Mouse (Mus musculus): ENCODE data around the gene Syt16. TPM values are rescaled to one million over a fixed set of nuclear protein-coding genes. Genes with fewer than 3 reads are reported as not detected.
A peak's percentile ranks its signal among the peaks of the same experiment; 100 is the strongest.

The Syt16 gene
- polyA plus RNA-seq, 1 experiment from 2014 or later = 50.9 TPM

DNA sequence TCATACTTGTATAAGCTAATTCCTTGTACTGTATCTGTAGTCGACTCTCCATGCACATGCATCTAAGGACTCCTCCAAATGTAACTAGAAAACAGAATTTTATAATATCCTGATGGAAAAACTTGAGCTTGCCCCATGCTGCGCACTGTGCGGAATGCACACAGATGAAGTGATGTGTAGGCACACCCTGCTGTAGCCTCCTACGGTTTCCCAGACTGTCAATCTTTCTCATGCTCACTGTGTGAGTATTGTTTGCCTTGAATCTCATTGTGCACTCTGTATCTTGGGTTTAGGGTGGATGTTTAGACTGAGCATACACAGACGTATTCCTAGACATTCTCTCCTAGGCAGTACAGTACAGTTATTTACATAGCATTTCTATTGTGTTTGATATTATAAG, 203.9 kb downstream of the Syt16 start:
- Histone ChIP-seq H3K4me2 (no peak overlapping the region), H3K36me3 (no peaks in the 10 kb centered on the region), H3K27me3 (no peaks in the 10 kb centered on the region), H3K9ac (no peak overlapping the region), H3K27ac (no peak overlapping the region), H3K4me3 (no peak overlapping the region), H3K4me1 (replicated peaks) (peaks cover 17% of the 10 kb centered on the region), H3K9me3 (no peaks in the 10 kb centered on the region)
- ATAC-seq (ENCODE audit: low FRiP score) = no peak
- 72% methylated on average over 5 of the region's 5 CpGs for WGBS

DNA sequence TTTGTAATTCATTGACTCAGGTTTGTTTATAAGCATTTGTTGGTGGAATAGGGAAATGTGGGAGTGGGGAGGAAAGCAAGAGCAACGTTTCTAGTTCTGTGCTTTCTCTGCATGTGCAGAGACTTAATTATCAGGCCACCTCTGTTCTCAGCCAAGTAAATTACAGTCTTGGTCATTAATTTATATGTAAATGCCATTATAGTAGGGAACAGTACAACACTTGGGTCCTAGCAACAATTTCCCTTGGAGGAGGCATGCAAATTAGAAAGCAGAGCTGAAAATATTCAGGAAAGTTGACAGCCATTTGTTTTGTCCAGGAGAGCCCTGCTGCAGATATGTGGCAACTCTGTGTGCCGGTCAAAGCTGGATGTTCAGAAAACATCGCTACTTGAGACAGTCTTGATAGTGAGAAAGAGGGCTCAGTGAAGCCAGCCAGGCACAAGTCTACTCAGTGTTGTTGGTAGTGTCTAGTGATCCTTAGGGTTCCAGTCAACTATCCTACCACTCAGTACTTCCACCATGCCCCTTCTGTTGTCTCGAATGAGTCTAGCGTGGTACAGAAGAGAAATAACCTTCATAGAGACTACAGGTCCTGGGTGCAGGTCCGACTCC, 205.1 kb downstream of the Syt16 start:
- H3K4me2 ChIP-seq = no peak overlapping the region
- H3K27ac ChIP-seq = peak overlapping the region; percentile 69; the same call in 1 of the 2 replicates

DNA sequence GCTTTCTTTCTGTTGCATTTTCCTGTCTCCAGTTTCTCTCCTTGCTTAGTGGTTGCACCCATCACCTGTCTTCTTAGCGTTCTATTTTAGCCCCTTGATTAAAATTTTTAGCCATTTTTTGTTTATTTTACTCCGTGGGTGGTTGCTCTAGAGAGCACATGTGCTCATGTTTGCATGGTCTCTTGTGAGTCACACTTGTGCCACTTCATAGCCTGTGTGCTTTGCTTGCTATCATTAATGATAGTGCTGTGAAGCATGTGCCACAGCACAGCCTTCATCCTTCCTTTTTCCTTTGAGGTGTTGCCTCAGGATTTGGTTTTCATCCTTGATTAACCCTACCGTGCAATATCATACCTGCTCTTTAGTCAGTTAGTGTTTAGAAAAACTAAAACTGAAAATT, 214.7 kb downstream of the Syt16 start:
- H3K4me1 ChIP-seq (replicated peaks) = no peaks in the 10 kb centered on the region
- H3K27ac ChIP-seq = no peak overlapping the region
- no peaks in the 10 kb centered on the region for H3K36me3 ChIP-seq
- no peak overlapping the region for H3K4me3 ChIP-seq
- no peak overlapping the region for H3K4me2 ChIP-seq
- 83% methylated on average over 3 of the region's 3 CpGs for WGBS
- no peak overlapping the region for H3K9ac ChIP-seq
- H3K9me3 ChIP-seq = no peaks in the 10 kb centered on the region
- no peak for ATAC-seq (ENCODE audit: low FRiP score)
- no peaks in the 10 kb centered on the region for H3K27me3 ChIP-seq

More for the DNA sequence above, 205.1 kb downstream of the Syt16 start:
- ATAC-seq (ENCODE audit: low FRiP score) = peak; percentile 24; the same call in 1 of the 2 replicates
- WGBS = 68% methylated on average over 6 of the region's 6 CpGs
- no peak overlapping the region for H3K4me3 ChIP-seq
- no peak overlapping the region for H3K9ac ChIP-seq
- peaks cover 17% of the 10 kb centered on the region for H3K4me1 ChIP-seq (replicated peaks)
- H3K27me3 ChIP-seq = no peaks in the 10 kb centered on the region
- H3K9me3 ChIP-seq = no peaks in the 10 kb centered on the region
- no peaks in the 10 kb centered on the region for H3K36me3 ChIP-seq

DNA sequence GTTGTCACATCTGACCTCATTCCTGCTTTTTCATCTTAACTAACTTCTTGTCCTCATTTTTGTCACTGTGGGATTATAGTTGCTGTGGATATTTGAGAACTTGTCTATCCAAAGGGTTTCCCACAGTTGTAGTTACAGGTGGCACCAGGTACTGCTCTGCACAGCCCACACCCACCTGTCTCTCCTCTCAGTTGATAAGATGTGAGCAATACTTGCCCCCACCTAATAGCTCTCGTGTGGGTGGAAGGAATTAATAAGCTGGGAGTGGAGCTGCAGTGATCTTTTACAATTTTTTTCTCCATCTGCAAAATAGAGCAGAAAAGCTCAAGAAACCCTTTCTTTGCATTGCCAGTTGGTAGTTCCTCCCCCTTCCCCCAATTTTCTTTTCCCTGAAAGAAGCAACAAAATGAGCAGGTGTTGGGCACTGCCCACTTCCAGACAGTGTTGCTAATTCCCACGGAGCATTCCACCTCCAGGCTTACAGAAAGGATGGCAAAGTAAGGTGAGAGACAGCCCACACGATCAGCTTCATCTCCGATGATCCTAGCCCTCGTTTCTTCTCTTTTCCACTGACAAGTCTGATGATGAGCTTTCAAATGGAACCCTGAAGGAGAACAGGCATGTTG, 218.8 kb downstream of the Syt16 start:
- H3K36me3 ChIP-seq = no peaks in the 10 kb centered on the region
- 66% methylated on average over 5 of the region's 5 CpGs for WGBS
- no peak overlapping the region for H3K4me3 ChIP-seq
- no peak overlapping the region for H3K27ac ChIP-seq
- no peak overlapping the region for H3K9ac ChIP-seq
- H3K4me2 ChIP-seq = no peak overlapping the region
- no peaks in the 10 kb centered on the region for H3K9me3 ChIP-seq
- H3K27me3 ChIP-seq = no peaks in the 10 kb centered on the region
- no peak for ATAC-seq (ENCODE audit: low FRiP score)
- H3K4me1 ChIP-seq (replicated peaks) = no peaks in the 10 kb centered on the region

DNA sequence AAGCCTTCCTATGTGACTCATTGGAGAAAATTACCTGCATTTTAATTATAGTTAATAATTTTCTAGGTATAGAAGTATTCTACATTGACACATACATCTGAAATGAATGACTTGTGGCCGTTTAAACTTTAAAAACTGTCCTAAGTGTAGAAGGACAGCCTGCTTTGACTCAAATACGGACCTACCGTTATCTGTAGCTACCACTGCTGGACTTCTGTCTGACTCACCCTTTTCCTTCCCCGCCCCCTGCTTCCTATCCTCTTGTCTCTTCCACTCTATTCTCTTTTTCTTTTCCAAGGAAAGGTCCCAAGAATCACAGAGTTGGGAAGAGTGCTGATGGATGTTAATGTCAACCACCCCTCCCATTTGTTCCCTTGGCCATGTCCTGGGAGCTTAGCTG, 222.4 kb downstream of the Syt16 start:
- WGBS = 81% methylated on average over 4 of the region's 4 CpGs
- Histone ChIP-seq H3K4me3 (no peak overlapping the region), H3K27me3 (no peaks in the 10 kb centered on the region), H3K4me2 (no peak overlapping the region), H3K36me3 (no peaks in the 10 kb centered on the region), H3K4me1 (replicated peaks) (no peaks in the 10 kb centered on the region), H3K27ac (no peak overlapping the region), H3K9ac (no peak overlapping the region), H3K9me3 (no peaks in the 10 kb centered on the region)
- no peak for ATAC-seq (ENCODE audit: low FRiP score)

DNA sequence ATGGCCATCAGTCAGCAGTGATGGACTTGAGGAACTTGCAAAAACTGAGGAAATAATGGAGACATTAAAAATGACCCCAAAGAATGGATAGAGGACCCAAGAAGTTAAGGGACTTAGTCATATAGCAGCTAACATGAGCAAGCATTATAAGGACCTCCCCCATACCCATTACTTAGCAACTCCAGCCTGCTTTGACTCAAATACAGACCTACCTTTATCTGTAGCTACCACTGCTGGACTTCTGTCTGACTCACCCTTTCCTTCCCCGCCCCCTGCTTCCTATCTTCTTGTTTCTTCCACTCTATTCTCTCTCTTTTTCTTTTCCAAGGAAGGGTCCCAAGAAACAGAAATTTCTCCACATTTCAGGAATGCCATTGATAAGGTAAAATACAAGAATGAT, 223.2 kb downstream of the Syt16 start:
- no peaks in the 10 kb centered on the region for H3K9me3 ChIP-seq
- no peaks in the 10 kb centered on the region for H3K36me3 ChIP-seq
- H3K4me2 ChIP-seq = no peak overlapping the region
- WGBS = 91% methylated on average over 1 of the region's 1 CpGs
- H3K4me1 ChIP-seq (replicated peaks) = no peaks in the 10 kb centered on the region
- H3K4me3 ChIP-seq = no peak overlapping the region
- H3K9ac ChIP-seq = no peak overlapping the region
- ATAC-seq (ENCODE audit: low FRiP score) = no peak
- H3K27ac ChIP-seq = no peak overlapping the region
- H3K27me3 ChIP-seq = no peaks in the 10 kb centered on the region

DNA sequence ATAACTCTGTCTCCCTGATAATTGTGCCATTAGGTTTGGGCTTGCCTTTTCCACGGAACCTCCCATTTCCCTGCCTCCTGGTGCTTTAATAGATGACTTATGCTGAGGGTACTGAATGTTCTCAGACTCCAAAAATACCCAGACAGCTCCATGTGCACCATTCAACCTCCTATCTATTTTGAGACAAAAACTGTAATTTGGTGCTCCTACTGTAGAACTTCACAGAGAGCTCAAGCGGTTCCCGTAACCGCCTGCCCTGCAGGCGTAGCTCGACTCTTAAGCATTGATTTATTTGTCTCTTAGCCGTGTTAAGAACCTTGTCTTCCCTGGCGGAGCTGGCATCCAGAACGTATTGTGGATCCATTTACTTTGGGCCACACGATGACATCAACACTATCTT, 233.3 kb downstream of the Syt16 start:
- Histone ChIP-seq H3K4me1 (replicated peaks) (no peaks in the 10 kb centered on the region), H3K27ac (no peak overlapping the region), H3K4me3 (no peak overlapping the region), H3K36me3 (no peaks in the 10 kb centered on the region), H3K9ac (no peak overlapping the region), H3K27me3 (no peaks in the 10 kb centered on the region), H3K9me3 (no peaks in the 10 kb centered on the region), H3K4me2 (no peak overlapping the region)
- 81% methylated on average over 10 of the region's 10 CpGs for WGBS
- ATAC-seq (ENCODE audit: low FRiP score) = no peak

DNA sequence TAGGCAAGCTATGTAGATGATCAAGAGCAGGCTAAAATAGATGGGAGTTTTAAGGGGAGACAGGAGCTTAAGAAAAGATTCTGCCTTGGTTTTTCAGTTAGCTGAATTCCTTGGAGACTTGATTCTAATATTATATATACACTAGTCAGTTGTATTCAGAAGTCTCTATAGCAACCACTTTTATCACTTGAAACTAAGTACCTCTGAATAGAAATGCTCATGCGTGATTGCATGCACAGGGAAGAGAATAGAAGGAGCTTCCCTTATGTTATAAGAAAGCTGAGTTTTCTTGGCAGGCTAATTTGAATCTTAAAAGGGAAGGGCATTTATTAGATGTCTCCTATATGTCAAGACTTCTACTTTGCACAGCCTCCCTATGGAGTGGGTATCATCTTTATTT, 235.4 kb downstream of the Syt16 start:
- no peaks in the 10 kb centered on the region for H3K36me3 ChIP-seq
- H3K4me3 ChIP-seq = no peak overlapping the region
- no peak for ATAC-seq (ENCODE audit: low FRiP score)
- H3K9ac ChIP-seq = no peak overlapping the region
- no peaks in the 10 kb centered on the region for H3K9me3 ChIP-seq
- WGBS = 55% methylated on average over 1 of the region's 1 CpGs
- H3K27ac ChIP-seq = no peak overlapping the region
- no peaks in the 10 kb centered on the region for H3K4me1 ChIP-seq (replicated peaks)
- no peaks in the 10 kb centered on the region for H3K27me3 ChIP-seq
- H3K4me2 ChIP-seq = no peak overlapping the region

DNA sequence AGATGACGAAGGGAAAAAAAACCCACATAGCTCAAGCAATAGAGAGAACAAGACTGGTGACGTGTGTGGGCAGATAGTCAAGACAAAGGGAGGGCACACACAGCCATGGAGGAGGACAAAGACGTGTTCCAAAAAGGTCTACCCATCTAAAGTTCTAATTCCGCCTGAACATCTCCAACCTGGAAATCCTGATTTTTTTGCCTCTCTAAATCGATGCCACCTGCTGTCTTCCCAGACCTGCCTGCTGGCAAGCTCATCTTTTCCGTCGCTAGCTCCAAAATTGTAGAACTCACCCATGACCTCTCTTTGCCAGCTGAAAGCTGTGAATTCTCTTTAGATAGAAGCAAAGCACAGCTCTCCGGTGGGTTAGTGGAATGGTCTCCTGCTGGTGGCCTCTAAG, 238.7 kb downstream of the Syt16 start:
- Histone ChIP-seq H3K27me3 (no peaks in the 10 kb centered on the region), H3K27ac (no peak overlapping the region), H3K4me1 (replicated peaks) (no peaks in the 10 kb centered on the region), H3K9me3 (no peaks in the 10 kb centered on the region), H3K4me3 (no peak overlapping the region), H3K9ac (no peak overlapping the region), H3K4me2 (no peak overlapping the region), H3K36me3 (0 out of 2 replicates have a peak, but pooled peaks cover 6% of the 10 kb centered on the region)
- 86% methylated on average over 8 of the region's 8 CpGs for WGBS
- no peak for ATAC-seq (ENCODE audit: low FRiP score)

DNA sequence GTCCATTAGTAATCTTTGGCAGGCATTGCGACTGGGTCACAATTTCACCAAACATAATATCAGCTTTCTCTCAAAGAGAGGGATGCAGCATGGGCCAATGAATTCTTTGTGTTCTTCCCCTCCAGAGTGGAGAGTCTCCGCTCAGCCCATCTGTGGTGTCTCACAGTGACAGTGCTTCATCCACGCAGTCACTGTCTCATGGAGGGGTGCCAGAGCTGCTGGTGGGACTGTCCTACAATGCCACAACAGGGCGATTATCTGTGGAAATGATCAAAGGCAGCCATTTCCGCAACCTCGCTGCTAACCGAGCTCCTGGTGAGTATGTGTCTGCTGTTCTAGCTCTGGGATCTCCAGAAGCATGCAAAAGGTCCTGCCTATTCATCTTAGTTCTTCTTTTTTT, 240.6 kb downstream of the Syt16 start:
- H3K4me2 ChIP-seq = no peak overlapping the region
- H3K9me3 ChIP-seq = no peaks in the 10 kb centered on the region
- no peak overlapping the region for H3K27ac ChIP-seq
- H3K4me3 ChIP-seq = no peak overlapping the region
- H3K4me1 ChIP-seq (replicated peaks) = no peaks in the 10 kb centered on the region
- H3K9ac ChIP-seq = no peak overlapping the region
- 75% methylated on average over 7 of the region's 7 CpGs for WGBS
- H3K27me3 ChIP-seq = no peaks in the 10 kb centered on the region
- ATAC-seq (ENCODE audit: low FRiP score) = no peak
- H3K36me3 ChIP-seq = 0 out of 2 replicates have a peak, but pooled peaks cover 6% of the 10 kb centered on the region

DNA sequence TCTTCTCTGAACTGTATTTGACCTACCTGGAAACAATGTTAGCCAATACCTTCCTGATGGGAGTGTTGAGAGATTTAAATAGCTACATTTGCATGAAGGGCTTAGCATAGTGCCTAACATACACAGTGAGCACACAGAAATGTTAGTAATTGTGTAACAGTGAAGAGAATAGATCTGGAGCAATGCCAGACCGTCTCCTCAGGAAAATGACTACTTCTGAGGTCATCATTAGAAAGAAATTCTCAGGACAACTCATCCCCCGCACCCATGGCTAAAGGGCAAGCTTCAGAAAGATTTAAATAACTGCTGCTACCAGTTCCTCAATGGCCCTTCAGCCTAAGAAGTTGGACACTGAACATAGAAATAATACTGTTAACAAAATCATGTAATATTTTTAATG, 241.3 kb downstream of the Syt16 start:
- 86% methylated on average over 2 of the region's 2 CpGs for WGBS
- 0 out of 2 replicates have a peak, but pooled peaks cover 6% of the 10 kb centered on the region for H3K36me3 ChIP-seq
- H3K9ac ChIP-seq = no peak overlapping the region
- H3K9me3 ChIP-seq = no peaks in the 10 kb centered on the region
- H3K4me2 ChIP-seq = no peak overlapping the region
- no peak overlapping the region for H3K4me3 ChIP-seq
- H3K27ac ChIP-seq = no peak overlapping the region
- no peaks in the 10 kb centered on the region for H3K4me1 ChIP-seq (replicated peaks)
- no peak for ATAC-seq (ENCODE audit: low FRiP score)
- no peaks in the 10 kb centered on the region for H3K27me3 ChIP-seq

DNA sequence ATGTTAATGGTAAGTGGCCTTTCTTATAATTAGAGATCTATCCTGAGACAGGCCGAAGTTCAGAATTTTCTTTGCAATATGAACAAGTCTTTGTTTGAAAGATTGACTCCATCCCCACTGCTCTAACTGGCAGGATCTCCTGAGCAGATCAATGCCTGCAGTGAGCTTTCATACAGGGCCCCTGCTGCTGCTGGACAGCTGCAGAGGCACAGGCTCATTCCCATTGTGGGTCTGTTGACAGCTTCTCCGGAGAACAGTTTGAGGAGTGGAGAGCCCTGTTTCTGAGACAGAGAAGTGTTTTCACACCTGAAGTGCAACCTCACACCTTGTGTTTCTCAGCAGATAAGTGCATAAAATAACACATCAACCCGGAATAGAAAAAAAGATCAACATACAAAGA, 267.4 kb downstream of the Syt16 start:
- Histone ChIP-seq H3K9me3 (no peaks in the 10 kb centered on the region), H3K27ac (no peak overlapping the region), H3K4me3 (no peak overlapping the region), H3K27me3 (no peaks in the 10 kb centered on the region), H3K36me3 (peaks cover 7% of the 10 kb centered on the region), H3K4me1 (replicated peaks) (0 out of 2 replicates have a peak, but pooled peaks cover 3% of the 10 kb centered on the region), H3K4me2 (no peak overlapping the region), H3K9ac (no peak overlapping the region)
- no peak for ATAC-seq (ENCODE audit: low FRiP score)
- WGBS = 55% methylated on average over 3 of the region's 3 CpGs

DNA sequence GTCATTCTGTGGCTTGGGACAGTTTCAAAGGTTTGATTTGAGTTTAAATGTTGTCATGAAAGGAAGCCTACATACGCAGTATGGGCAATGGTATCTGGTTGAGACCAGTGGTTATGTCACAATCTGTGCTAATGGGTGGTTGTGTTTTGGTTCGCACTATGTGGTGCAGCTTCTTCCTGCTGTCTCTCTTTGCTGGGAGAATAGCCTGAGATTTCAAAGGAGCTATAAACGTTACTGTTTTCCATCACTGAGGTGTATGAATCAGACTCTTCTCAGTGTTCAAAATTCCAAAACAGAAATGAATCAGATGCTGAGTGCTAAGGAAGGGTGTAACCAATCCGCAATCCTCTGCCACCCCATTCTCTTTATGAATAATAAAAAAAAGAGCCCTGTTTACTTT, 269.6 kb downstream of the Syt16 start:
- WGBS = over 99% methylated on average over 4 of the region's 4 CpGs
- Histone ChIP-seq H3K27me3 (no peaks in the 10 kb centered on the region), H3K4me2 (no peak overlapping the region), H3K9ac (no peak overlapping the region), H3K4me3 (no peak overlapping the region), H3K27ac (no peak overlapping the region), H3K36me3 (peaks cover 7% of the 10 kb centered on the region), H3K4me1 (replicated peaks) (0 out of 2 replicates have a peak, but pooled peaks cover 3% of the 10 kb centered on the region), H3K9me3 (no peaks in the 10 kb centered on the region)
- ATAC-seq (ENCODE audit: low FRiP score) = no peak
